Mouse (Mus musculus) small intestine, adult 2 months (tissue): ENCODE results near the gene Gm12216.
A peak's percentile ranks its signal among the peaks of the same experiment; 100 is the strongest.

Source experiments
- CTCF ChIP-seq: fragments of 200-500 bp; IDR thresholded peaks from 2 replicates; pipeline ENCODE4 v1.5.1; 2012; ENCODE audit warnings: low read depth, mild to moderate bottlenecking, control low read depth, inconsistent platforms, low read length, moderate library complexity, mixed read lengths; ENCODE audit not compliant: insufficient replicate concordance, insufficient read length; ENCODE audit errors: extremely low read depth
- POLR2A ChIP-seq: fragments of 200-500 bp; IDR thresholded peaks from 2 replicates; pipeline ENCODE4 v1.6.1; 2012; ENCODE audit warnings: low read depth, mild to moderate bottlenecking, control low read depth, inconsistent platforms, low read length, moderate library complexity

DNA sequence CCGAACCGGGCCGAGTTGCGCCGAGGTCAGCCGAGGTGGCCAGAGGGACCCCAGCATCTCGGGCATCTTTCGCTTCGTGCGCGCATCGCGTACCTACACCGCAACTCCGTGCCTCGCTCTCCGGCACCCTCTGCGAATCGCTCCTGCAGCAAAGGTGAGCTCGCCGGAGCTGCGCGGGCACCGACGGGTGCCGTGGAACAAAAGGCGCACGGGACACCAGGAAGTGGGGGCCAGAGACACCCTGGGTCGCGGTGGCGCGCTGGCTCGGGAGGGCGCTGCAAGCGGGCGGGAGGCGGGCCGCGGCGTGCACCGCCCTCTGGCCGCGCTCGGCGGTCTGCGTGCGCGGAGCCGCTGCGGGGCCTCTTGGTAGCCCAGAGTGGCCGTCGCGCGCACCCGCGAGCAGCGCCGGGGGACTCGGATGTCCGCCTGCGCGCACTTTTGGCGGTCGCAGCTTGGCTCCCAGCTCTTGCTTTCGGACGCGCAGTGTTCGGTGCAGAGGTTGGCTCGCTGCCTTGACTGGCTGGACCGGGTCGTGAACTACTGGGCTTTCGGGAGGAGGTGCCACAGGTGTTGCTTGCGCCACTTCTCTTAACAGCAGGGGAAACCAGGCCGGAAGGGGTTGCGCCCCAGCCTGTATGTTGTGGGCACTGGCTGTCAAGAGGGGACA is 88.8 kb downstream of the Gm12216 start:
- TF ChIP-seq POLR2A = peak; percentile 40; the same call in 1 of the 2 replicates
- no peak for TF ChIP-seq CTCF
